In the genomic region with DNA sequence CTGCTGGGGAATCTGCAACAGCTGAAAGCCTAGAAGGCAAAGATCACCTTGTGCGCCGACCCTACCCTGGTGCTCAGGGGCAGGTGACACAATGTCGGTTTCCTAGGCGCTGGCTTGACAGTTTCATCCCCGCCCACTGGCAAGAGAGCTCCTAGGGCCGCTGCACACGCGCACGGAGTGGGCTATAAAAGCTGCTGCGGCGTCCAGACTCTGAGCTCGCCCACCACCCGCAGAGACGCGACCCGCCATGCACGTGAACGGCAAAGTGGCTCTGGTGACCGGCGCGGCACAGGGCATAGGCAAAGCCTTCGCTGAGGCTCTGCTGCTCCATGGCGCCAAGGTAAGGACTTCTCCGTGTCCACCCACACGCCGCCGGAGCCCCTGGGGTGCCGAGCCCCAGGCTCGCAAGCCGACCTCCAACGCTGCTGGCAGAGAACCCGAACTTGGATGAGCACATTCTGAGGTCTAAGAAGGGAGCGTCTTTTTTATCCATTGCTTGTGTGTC, we compare ENCODE assay signal across 8 mouse cellular contexts. TPM values are rescaled to one million over a fixed set of nuclear protein-coding genes. Genes with fewer than 3 reads are reported as not detected.
DNase-seq lines count a peak whose midpoint lies in the region; ATAC-seq and TF ChIP-seq lines count a peak whose summit lies in the region.

A gene (plus strand): TSS at position 213 of the 505 bp plus-strand sequence.

- peak within 1 kb of the TSS; percentile 25; the same call in 1 of the 2 replicates for H3K27ac ChIP-seq in layer of hippocampus, adult 2 months
- H3K27ac ChIP-seq in embryonic facial prominence, embryonic 15.5 days (replicated peaks): peak within 1 kb of the TSS; percentile 23; the same call in 1 of the 2 replicates
- no peak within 1 kb of the TSS for H3K27ac ChIP-seq in heart, embryonic 12.5 days (ENCODE audit: poor library complexity, severe bottlenecking)
- H3K27ac ChIP-seq in kidney, embryonic 15.5 days: peak within 1 kb of the TSS; percentile 6; the same call in 1 of the 2 replicates
- H3K27ac ChIP-seq in liver, postnatal 0 days (ENCODE audit: low read depth): peak within 1 kb of the TSS; percentile 76
- no peak within 1 kb of the TSS for H3K27ac ChIP-seq in neural tube, embryonic 13.5 days (replicated peaks)

- no peaks in the 10 kb centered on the region for H3K27me3 ChIP-seq in embryonic facial prominence, embryonic 15.5 days
- peaks cover 10% of the 10 kb centered on the region; the same call in 1 of the 2 replicates for H3K27me3 ChIP-seq in heart, embryonic 12.5 days (replicated peaks)
- peaks cover 3% of the 10 kb centered on the region; the same call in 1 of the 2 replicates for H3K27me3 ChIP-seq in kidney, embryonic 15.5 days
- no peaks in the 10 kb centered on the region for H3K27me3 ChIP-seq in liver, postnatal 0 days (ENCODE audit: insufficient read depth, low read length)
- peaks cover 26% of the 10 kb centered on the region for H3K27me3 ChIP-seq in neural tube, embryonic 13.5 days

- no peak for TF ChIP-seq EP300 in liver, postnatal 0 days (IDR thresholded peaks at IDR 0.05; ENCODE audit: low read depth)

- no peak for TF ChIP-seq CTCF in layer of hippocampus, adult 2 months (conservative IDR thresholded peaks at IDR 0.05)
- TF ChIP-seq CTCF in liver, postnatal 0 days (IDR thresholded peaks at IDR 0.05; ENCODE audit: low read depth): no peak

- H3K9ac ChIP-seq in embryonic facial prominence, embryonic 15.5 days: peak within 1 kb of the TSS; percentile 39
- H3K9ac ChIP-seq in heart, embryonic 12.5 days: peak within 1 kb of the TSS; percentile 74
- H3K9ac ChIP-seq in kidney, embryonic 15.5 days: peak within 1 kb of the TSS; percentile 39
- H3K9ac ChIP-seq in liver, postnatal 0 days (replicated peaks): peak within 1 kb of the TSS; percentile 66
- peak within 1 kb of the TSS; percentile 71 for H3K9ac ChIP-seq in neural tube, embryonic 13.5 days

- H3K4me3 ChIP-seq in layer of hippocampus, adult 2 months: peak within 1 kb of the TSS; percentile 59
- peak within 1 kb of the TSS; percentile 56 for H3K4me3 ChIP-seq in embryonic facial prominence, embryonic 15.5 days (replicated peaks)
- peak within 1 kb of the TSS; percentile 58 for H3K4me3 ChIP-seq in heart, embryonic 12.5 days
- H3K4me3 ChIP-seq in kidney, embryonic 15.5 days (replicated peaks): peak within 1 kb of the TSS; percentile 56
- H3K4me3 ChIP-seq in liver, postnatal 0 days (ENCODE audit: low read depth, low read length): peak within 1 kb of the TSS; percentile 63
- H3K4me3 ChIP-seq in neural tube, embryonic 13.5 days: peak within 1 kb of the TSS; percentile 58

- H3K4me2 ChIP-seq in embryonic facial prominence, embryonic 15.5 days (replicated peaks): peak within 1 kb of the TSS; percentile 72
- H3K4me2 ChIP-seq in heart, embryonic 12.5 days: peak within 1 kb of the TSS; percentile 83
- peak within 1 kb of the TSS; percentile 95 for H3K4me2 ChIP-seq in kidney, embryonic 15.5 days
- H3K4me2 ChIP-seq in liver, postnatal 0 days (ENCODE audit: low read depth, low read length): peak within 1 kb of the TSS; percentile 70
- peak within 1 kb of the TSS; percentile 93 for H3K4me2 ChIP-seq in neural tube, embryonic 13.5 days

- no peak for DNase-seq in layer of hippocampus, adult 2 months (ENCODE audit: low spot score in 2 of 2)
- no peak for DNase-seq in layer of hippocampus, adult 8-10 months (ENCODE audit: low spot score in 2 of 2)
- DNase-seq in liver, postnatal 0 days: peak; percentile 73
- DNase-seq in urinary bladder, postnatal 36 days (ENCODE audit: low spot score in 2 of 2): peak; percentile 76 to 77

- H3K9me3 ChIP-seq in embryonic facial prominence, embryonic 15.5 days (replicated peaks): no peaks in the 10 kb centered on the region
- H3K9me3 ChIP-seq in heart, embryonic 12.5 days (replicated peaks): no peaks in the 10 kb centered on the region
- H3K9me3 ChIP-seq in kidney, embryonic 15.5 days (replicated peaks): no peaks in the 10 kb centered on the region
- H3K9me3 ChIP-seq in liver, postnatal 0 days (ENCODE audit: low read length): no peaks in the 10 kb centered on the region
- no peaks in the 10 kb centered on the region for H3K9me3 ChIP-seq in neural tube, embryonic 13.5 days

- WGBS in embryonic facial prominence, embryonic 15.5 days: under 1% methylated on average over 33 of the region's 33 CpGs
- WGBS in heart, embryonic 12.5 days: 2% methylated on average over 33 of the region's 33 CpGs
- under 1% methylated on average over 33 of the region's 33 CpGs for WGBS in kidney, embryonic 15.5 days
- 1% methylated on average over 33 of the region's 33 CpGs for WGBS in liver, postnatal 0 days (ENCODE audit: insufficient replicate concordance)
- WGBS in neural tube, embryonic 13.5 days: under 1% methylated on average over 33 of the region's 33 CpGs

- peaks cover 9% of the 10 kb centered on the region; the same call in 1 of the 2 replicates for H3K4me1 ChIP-seq in embryonic facial prominence, embryonic 15.5 days
- H3K4me1 ChIP-seq in heart, embryonic 12.5 days (replicated peaks): peaks cover 6% of the 10 kb centered on the region
- H3K4me1 ChIP-seq in kidney, embryonic 15.5 days: peaks cover 17% of the 10 kb centered on the region
- H3K4me1 ChIP-seq in liver, postnatal 0 days (ENCODE audit: insufficient read depth): peaks cover 10% of the 10 kb centered on the region
- H3K4me1 ChIP-seq in neural tube, embryonic 13.5 days (replicated peaks): peaks cover 21% of the 10 kb centered on the region

- peak; percentile 81 for ATAC-seq in embryonic facial prominence, embryonic 15.5 days (ENCODE audit: insufficient number of reproducible peaks, low FRiP score, low TSS enrichment, low read depth)
- peak; percentile 64 for ATAC-seq in heart, embryonic 12.5 days (ENCODE audit: insufficient number of reproducible peaks, low FRiP score)
- ATAC-seq in kidney, embryonic 15.5 days (replicated peaks; ENCODE audit: low FRiP score): peak; percentile 90
- ATAC-seq in liver, postnatal 0 days: peak; percentile 90
- peak; percentile 81 for ATAC-seq in neural tube, embryonic 13.5 days (ENCODE audit: low read depth)

- H3K36me3 ChIP-seq in embryonic facial prominence, embryonic 15.5 days: no peaks in the 10 kb centered on the region
- no peaks in the 10 kb centered on the region for H3K36me3 ChIP-seq in heart, embryonic 12.5 days
- no peaks in the 10 kb centered on the region for H3K36me3 ChIP-seq in kidney, embryonic 15.5 days
- no peaks in the 10 kb centered on the region for H3K36me3 ChIP-seq in liver, postnatal 0 days (replicated peaks; ENCODE audit: insufficient read depth, low read length)
- H3K36me3 ChIP-seq in neural tube, embryonic 13.5 days: no peaks in the 10 kb centered on the region

RNA-seq across cellular contexts. Expression of the gene that starts here (rescaled TPM):
- total RNA-seq in layer of hippocampus, adult 2 months (2021): 1 to 10 TPM; 3.0 to 4.4 TPM
- 1 to 10 TPM; 2.2 to 8.6 (median 5.6) TPM for total RNA-seq in layer of hippocampus, adult 8-10 months (2022)
- 40.3 and 41.4 TPM in 2 replicates for polyA plus RNA-seq in embryonic facial prominence, embryonic 15.5 days (2015; fragmentation: Nextera tagmentation; extraction: Ambion mirVana)
- 21.2 and 21.6 TPM in 2 replicates for polyA plus RNA-seq in heart, embryonic 12.5 days (2016; fragmentation: Nextera tagmentation; extraction: Ambion mirVana)
- polyA plus RNA-seq in kidney, embryonic 15.5 days (2015; fragmentation: Nextera tagmentation; extraction: Ambion mirVana): 21.2 and 24.1 TPM in 2 replicates
- 70.1 and 74.2 TPM in 2 replicates for polyA plus RNA-seq in liver, postnatal 0 days (2015; fragmentation: Nextera tagmentation; extraction: Ambion mirVana)
- polyA plus RNA-seq in neural tube, embryonic 13.5 days (2015; fragmentation: Nextera tagmentation; extraction: Ambion mirVana): 6.3 and 7.3 TPM in 2 replicates

Comparison
In these comparisons a context has a peak if more than half of its experiments do, and no peak if none do; other contexts are left out.
1. DNase-seq: peak in liver, postnatal 0 days (single experiment) and urinary bladder, postnatal 36 days (2 of 2); none in layer of hippocampus, adult 2 months (0 of 2) and layer of hippocampus, adult 8-10 months (0 of 2).
2. H3K27ac ChIP-seq: peak in layer of hippocampus, adult 2 months (single experiment), embryonic facial prominence, embryonic 15.5 days (single experiment), kidney, embryonic 15.5 days (single experiment) and liver, postnatal 0 days (single experiment); none in heart, embryonic 12.5 days (single experiment) and neural tube, embryonic 13.5 days (single experiment).
3. Peak in every context shown above with its lines, with median percentiles within 50 percentile points of each other: H3K4me3 ChIP-seq, ATAC-seq, H3K4me2 ChIP-seq and H3K9ac ChIP-seq.